Mouse (Mus musculus) heart, postnatal 25 days (tissue): ENCODE results near the gene 4931406P16Rik. TPM values are rescaled to one million over a fixed set of nuclear protein-coding genes. Genes with fewer than 3 reads are reported as not detected.
"Not testable (repeated sequence)": the region's sequence is repeated elsewhere in the genome, so short reads cannot be mapped to it uniquely, and the experiment has no call there.

ENCODE experiments used
- DNase-seq: peaks from one replicate; pipeline ENCODE4 v3.0.0; 2022; ENCODE audit warnings: low spot score
- intact Hi-C: fragments of 180-260 bp; cut with DNase I; formaldehyde crosslinking; loops from one replicate; pipeline ENCODE4 v1.15.1; 2025
- total RNA-seq, 2 experiments: library from RNA; stranded (reverse); gene quantifications; 2 replicates each; pipeline ENCODE4 v1.2.3; 2021

Gene 4931406P16Rik
- total RNA-seq, 2 experiments from 2014 or later, result 45.3 to 52.9 TPM

DNA sequence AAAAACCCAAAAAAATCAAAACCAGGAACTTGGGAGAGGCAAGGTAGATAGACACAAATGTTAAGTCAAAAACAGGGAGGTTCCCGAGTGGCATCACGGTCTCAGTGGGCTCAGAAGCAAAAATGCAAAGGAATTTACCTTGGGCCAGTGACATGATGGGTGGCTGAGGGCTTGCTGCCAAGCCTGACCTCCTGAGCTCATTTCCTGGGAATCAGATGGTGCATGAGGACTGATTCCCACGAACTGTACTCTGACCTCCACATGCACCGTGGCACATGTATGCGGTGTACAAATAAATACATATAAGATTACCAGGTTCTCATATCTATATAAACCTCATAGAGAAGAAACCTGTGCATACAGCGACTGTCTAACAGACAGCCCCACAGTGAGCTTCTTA lies 89.0 kb downstream of the 4931406P16Rik start:
- intact Hi-C loops, result no loop called here
- DNase-seq, result no peak

DNA sequence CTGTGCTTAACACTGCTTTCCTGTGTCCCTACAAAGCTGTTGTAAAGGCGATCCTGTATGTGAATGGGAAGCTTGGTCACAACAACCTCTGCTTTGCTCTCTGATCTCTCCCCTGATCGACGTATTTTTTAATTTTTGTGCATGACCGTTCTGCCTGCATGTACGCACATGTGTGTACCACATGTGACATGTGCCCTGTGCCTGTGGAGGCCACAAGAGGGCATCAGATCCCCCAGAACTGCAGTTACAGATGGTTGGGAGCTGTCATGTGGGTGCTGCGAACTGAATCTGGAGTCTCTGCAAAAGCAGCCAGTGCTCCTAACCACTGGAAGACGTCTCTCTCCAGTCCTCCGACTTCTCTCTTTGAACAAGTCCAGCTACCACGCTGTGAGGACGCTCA lies 91.0 kb downstream of the 4931406P16Rik start:
- intact Hi-C loops, result no loop called here
- DNase-seq, result no peak

DNA sequence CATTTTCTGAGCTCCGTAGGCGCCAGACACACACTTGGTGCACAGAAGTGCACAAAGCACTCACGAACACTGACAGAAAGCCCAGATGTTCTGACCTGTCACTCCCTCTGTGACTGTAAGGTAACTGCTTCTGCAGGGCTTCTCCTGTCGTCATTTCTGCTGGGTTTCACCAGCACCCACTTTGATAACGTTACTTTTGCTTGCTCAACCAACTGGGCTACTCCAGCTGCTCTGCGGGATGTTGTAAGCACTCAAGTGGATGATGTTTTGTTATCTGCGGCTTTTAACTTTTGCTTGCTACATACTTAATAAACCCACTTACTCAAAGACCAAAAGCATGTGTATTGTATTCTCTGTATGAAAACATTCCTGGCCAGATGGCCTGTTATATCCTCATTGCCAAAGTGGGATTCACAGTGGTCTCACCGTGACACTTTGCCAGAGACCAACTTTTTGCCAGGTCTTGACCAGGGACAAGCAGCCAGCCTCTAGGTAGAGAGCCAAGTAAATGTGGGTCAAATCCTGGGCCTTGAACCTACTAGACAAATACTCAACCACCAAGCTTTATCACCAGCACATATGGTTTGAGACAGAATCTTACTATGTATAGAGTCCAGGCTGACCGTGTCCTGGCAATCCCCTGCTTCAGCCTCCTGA lies 91.6 kb downstream of the 4931406P16Rik start:
- DNase-seq, result no peak
- intact Hi-C loops, result no loop called here

DNA sequence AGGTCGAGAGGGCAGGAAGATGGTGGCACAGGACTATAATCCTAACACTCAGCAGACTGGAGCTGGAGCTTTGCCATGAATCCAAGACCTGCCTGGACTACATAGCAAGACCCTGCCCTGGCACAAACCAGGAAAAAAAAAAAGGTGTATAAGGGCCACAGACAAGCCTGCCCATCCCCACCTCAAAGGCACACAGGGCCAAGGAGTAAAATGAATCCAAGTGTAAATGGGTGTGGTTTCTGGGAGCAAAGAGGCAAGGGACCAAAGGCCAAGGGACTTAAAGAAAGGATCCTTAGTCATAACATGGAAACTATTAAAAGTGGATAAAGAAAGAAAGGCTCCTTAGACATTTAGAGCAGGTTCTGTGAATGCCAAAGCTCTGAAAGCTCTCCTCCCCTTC lies 94.9 kb downstream of the 4931406P16Rik start:
- DNase-seq, result no peak
- intact Hi-C loops, result no loop called here

DNA sequence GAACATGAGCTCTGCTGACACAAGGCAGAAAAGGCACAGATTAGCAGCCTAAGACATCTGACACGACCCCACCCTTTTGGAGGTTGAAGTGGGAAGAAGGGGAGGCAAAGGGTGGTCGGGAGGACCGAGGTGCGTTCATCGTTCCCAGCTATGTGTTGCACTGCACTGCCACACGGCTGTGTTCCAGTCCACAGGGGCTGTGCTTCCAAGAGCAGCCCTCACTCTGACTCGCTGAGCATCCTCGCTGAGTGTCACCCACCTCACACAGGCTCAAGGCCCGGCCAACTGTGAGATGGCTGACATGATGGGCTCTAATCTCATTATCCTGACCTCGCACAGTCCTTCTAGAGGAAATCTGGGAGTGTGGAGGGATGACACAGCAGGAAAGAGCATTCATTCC lies 96.9 kb downstream of the 4931406P16Rik start:
- intact Hi-C loops, result no loop called here
- no peak for DNase-seq

DNA sequence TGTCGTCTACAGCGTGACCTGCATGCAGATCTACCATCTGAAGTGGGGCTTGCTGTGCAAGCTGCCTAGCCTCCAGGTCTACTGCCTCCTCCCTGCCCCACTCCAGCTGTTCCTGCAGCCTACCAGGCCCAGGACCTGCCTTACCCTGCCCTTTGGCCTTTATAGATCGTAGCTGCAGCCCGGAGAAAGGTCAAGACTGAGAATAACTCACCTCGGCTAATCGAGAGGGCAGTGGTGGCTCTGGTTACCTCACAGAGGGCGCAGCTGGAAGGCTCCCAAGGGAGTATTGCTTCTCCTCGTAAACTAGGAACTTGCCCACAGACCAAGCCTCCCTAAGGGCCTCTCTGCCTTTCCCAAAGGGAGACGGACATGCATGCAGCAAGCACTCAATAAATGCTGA lies 97.9 kb downstream of the 4931406P16Rik start:
- intact Hi-C loops, result no loop called here
- DNase-seq, result no peak

DNA sequence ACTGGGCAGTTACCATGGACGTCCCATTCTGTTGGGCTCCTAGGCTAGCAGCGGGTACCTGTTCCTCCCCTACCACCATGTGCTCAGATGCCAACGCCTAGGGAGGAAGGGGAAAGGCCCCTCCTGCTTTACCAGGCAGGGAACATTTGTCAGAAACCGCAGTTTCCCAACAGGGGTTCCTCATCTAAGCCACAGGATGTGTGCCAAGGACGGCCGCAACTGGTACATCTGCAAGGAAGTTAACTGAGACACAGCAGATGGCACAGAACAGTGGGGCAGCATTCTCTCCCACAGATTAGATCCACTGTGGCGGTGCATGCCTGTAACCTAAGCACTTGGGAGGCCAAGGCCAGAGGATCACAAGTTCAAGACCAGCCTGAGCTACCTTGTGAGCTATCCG lies 98.7 kb downstream of the 4931406P16Rik start:
- DNase-seq, result no peak
- intact Hi-C loops, result no loop called here

DNA sequence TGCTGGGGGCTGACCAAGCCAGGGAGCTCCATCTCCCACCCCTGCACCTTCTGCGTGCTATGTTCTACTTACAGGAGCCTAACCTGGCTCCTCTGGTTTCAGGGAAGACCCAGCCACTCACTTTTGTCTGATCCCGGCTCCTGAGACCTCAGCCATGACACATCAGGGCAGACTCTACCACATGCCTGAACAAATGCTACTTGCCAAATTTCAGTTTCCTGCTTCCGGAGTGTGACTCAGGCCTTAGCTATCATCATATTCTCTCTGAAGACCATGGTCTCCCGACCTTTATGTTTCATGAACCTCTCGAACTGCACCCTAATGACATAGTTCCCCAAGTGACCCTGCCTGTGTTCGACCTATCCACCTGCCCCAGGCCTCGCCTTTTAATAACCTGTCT lies 100.1 kb downstream of the 4931406P16Rik start:
- intact Hi-C loops, result no loop called here

DNA sequence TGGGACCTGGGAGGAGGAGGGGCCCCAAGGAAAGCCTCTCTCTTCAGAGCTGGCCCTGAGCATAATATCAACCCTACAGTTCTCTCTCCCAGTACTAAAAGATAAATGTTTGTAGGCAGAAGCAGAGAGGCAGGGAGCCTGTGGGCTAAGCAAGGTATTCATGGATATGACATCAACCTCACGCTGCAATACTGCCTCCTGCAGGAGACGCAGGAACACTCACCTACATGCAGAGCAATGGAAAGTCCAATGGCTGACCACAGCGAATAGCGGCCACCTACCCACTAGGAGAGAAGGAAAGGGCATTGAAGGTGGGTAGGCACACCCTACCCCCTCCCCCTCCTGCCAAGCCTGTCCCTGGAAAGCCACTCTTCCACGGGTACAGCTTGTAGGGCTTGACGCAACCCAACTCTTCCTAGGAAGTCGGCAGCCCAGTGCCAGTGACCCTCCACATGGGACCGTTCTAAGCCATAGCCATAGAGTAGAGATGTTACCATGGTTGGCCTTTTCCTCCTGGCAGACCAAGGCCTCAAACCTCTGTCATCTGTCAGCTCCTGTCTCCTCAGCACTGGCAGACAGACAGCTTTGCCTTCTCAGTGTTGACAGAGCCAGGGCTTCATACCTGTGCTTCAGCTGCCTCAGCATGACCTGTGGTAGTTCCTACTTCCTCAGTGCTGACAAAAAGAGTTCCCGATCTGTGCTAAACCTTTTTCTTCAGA lies 105.2 kb downstream of the 4931406P16Rik start:
- DNase-seq, result no peak
- intact Hi-C loops, result no loop called here

More for the DNA sequence above, 100.1 kb downstream of the 4931406P16Rik start:
- no peak for DNase-seq

DNA sequence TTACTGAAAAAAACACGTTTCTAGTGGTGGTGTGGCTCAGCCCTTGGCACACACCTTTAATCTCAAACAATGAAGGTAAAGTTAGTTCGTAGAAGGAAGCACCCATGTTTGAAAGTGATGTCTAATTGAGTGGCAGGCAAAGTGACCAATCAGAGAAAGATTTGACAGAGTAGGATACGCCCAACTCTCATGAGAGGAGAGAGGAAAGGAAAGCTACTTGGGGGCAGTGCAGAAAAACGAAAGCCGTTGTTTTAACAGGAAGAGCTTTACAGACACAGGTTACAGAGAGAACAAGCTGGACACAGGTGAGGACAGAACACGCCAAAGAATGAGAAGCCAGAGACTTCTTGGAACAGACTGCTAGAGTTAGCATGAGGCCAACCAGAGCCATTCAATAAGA lies 107.0 kb downstream of the 4931406P16Rik start:
- intact Hi-C loops, result no loop called here
- DNase-seq, result no peak

DNA sequence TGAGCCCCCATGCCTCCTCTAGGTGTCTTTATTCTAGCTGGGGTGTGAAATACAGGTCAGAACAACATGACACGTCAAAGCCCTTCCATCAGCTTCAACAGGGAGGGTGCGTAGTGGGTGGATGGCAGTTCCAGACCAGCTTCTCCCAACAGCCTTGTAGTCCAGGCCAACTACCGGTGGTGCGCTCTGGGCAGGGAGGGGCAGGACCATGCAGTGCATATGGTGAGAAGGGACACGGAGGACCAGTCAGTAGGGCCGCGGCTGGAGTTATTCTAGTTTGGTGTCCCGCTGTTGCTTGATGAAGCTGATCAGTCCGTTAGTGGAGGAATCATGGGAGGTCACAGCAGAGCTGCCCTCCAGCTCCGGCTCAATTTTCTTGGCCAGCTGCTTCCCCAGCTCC lies 111.2 kb downstream of the 4931406P16Rik start:
- DNase-seq, intact Hi-C loops: not testable (repeated sequence)

DNA sequence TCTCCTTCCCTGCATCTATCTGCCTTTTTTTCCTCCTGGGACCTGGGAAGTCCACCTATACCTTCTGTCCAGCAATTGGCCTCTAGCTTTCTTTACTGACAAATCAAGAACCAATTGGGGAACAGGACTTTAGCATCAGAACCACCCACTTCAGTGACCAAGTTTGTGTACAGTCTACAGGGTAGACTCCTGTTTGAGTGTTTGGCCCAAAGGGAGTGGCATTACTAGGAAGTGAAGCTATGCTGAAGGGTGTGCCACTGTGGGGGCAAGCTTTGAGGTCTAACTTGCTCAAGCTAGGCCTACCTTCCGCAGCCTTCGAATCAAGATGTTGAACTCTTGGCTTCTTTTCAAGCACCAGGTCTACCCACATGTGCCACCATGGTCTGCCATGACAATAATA lies 112.5 kb downstream of the 4931406P16Rik start:
- intact Hi-C loops, result no loop called here
- no peak for DNase-seq

DNA sequence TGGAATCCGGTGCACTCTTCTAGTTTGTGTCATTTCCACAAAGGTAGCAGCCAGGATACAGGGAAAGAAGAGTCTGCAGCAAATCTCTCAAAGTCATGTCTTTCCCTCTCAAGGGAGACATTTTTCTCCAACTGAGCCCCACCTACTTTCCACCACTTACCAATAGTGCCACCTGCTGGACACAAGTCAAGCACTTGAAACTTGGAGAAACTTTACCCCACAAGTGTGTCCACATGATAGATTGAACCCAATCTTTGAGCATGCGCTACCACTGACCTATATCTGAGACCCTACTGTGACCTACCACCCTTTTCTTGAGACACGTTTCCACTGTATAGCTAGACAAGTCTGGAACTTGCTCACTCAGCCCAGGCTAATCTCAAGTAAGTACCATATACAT lies 115.0 kb downstream of the 4931406P16Rik start:
- DNase-seq, result no peak
- intact Hi-C loops, result loop anchor here (10.0 kb wide), 2 partner anchors 214 to 404 kb away; no protein-coding TSS in a partner anchor

DNA sequence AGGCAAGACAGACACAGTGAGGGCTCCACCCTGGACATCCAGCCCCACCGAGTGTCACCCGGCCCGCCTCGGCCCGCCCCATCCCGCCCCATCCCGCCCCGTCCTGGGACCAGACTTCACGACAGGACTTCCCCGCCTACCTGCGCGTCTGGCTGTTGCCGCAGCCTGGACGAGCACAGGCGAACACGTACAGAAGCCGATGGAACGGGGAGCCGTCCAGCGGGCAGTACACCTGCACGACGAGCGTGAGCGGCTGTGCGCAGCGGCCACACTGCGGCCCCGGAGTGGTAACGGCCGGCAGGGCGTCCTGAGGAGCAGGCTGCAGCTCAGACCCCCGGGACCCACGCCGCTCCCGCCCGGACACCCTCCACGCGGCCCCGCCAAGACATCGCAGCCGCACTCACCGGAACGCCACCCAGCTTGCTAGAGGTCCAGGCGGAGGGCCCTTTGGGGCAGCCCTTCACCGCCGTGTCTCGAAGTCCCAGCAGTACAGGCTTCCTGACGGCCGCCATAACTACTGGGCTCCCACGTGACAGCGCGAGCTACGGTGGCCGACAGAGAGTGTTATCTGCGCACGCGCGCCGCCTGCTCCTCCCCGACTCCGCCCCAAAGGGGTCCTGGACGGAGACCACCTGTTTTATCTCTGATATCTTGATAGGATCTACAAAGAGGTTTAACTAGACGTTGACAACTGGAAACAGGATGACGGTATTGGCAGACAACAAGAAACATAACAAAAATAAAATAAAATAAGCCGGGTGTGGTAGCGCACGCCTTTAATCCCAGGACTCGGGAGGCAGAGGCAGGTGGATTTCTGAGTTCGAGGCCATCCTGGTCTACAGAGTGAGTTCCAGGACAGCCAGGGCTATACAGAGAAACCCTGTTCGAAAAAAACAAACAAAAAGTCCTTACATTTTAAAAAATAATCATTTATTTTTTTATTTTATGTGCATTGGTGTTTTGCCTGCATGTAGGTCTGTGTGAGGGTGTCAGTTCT lies 116.9 kb downstream of the 4931406P16Rik start, which contains the start of gene Pdcd2l:
Pdcd2l (minus strand) TSS at position 530 of the 997 bp plus-strand sequence.
- DNase-seq, result peak; percentile 80
- intact Hi-C loops, result loop anchor here (2.0 to 10.0 kb wide), 3 partner anchors 32 to 402 kb away; no protein-coding TSS in a partner anchor

DNA sequence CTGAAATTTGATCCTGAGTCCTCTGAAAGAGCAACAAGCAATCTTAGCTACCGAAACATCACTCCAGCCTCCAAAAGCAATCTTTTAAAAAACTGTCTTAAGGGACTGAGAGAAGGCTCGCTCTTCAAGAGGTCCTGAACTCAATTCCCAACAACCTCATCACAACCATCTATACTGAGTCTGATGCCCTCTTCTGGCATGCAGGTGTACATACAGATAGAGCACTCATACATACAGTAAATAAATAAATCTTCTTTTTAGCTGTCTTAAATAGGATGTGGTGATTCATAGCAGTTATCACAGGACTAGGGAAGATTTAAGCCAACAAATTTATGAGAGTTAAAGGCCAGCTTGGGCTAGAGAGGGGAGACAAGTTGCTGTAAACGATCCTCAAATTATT lies 117.7 kb downstream of the 4931406P16Rik start:
- intact Hi-C loops, result loop anchor here (2.0 to 10.0 kb wide), 3 partner anchors 33 to 401 kb away; no protein-coding TSS in a partner anchor
- no peak for DNase-seq

DNA sequence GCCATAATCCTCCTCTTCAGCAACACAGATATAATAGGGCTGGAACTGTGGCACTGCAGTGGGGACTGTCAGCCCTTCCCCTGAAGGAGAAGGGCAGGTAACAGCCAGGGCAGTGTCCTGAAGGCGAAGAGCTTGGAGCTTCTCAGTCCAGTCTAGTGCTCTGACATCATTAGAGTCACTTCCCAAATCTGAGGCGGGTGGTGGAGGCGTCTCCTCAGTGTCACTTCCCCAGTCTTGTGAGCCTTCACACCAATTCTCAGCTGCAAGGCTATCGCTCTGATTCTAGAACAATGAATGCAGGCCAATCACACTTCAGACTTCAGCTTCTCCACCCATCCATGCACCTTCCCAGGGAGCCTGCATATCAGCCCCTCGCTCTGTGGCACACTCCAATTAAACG lies 120.5 kb downstream of the 4931406P16Rik start:
- intact Hi-C loops, result loop anchor here (10.0 kb wide), 2 partner anchors 208 to 398 kb away; no protein-coding TSS in a partner anchor
- no peak for DNase-seq

DNA sequence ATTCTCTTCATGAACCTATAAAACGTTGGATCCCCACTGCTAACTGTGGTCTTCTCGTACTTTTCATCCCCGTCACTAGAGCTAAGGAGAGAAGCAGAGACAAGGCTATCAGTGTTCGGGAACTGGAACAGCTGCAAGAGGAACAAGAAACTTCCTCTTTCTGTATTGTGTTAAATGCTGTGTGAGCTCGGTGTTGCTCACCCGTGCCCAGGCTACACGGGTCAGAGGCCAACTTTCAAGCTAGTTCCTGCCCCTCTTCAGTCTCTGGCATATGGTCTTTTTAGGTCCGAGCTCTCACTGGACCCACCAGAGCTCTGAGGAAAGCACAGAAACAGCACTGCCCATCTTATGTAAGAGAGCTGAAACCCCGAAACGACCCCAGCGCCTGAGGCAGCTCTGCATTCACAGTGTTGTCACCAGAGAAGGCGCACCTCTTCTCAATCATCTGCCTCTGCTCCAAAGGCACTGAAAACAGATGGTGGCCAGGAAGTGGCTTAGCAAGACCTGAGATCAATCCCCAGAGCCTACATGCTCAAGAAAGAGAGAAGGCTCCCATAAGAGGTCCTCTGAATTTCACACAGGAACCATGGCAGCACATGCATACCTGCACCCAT lies 123.9 kb downstream of the 4931406P16Rik start:
- intact Hi-C loops, result no loop called here
- no peak for DNase-seq
